Mouse (Mus musculus) spleen, postnatal 36 days (tissue): ENCODE measurements around the gene Kdm4c.
"Not testable (repeated sequence)": the region's sequence is repeated elsewhere in the genome, so short reads cannot be mapped to it uniquely, and the experiment has no call there.

Experiments
- DNase-seq, 2 experiments: peaks; one replicate each; pipeline ENCODE4 v3.0.0; 2022; ENCODE audit warnings: low spot score in 2 of 2, mixed read lengths in 1 of 2

The Kdm4c gene

DNA sequence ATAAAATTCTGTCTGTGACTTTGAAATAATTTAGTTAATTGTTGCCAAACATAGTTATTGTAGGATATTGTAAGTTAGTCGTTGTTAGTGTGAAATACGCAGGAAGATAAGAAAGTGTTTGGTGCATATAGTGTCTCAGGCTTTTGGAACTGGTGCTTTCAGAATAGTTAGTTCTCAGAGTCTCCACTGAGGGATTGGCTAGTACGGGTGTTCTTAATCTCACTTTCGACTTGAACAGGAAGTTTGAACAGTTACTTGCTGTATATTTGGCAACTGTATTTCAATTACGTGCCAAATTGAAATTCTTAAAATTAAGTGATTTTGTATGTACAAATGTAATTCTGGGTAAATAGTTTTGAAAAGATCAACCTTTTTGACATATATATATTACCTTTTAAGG, 68.8 kb downstream of the Kdm4c start:
- no peak for DNase-seq

DNA sequence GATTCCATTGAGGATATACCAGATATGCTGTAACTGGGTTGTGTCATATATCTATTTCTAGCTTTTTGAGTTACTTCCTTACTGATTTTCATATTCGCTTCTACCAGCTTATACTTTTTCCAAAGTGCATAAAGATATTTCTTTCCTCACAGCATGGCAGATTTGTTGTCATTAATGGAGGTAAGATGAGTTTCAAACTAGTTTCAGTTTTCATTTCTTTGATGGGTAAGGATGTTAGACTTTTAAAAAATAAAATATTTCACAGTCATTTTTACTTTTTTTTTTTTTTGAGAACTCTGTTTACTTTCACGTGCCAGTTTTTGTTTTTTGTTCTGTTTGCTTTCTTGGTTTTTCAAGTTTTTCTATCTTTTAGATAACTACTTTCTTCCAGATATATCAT, 70.6 kb downstream of the Kdm4c start:
- DNase-seq: no peak

DNA sequence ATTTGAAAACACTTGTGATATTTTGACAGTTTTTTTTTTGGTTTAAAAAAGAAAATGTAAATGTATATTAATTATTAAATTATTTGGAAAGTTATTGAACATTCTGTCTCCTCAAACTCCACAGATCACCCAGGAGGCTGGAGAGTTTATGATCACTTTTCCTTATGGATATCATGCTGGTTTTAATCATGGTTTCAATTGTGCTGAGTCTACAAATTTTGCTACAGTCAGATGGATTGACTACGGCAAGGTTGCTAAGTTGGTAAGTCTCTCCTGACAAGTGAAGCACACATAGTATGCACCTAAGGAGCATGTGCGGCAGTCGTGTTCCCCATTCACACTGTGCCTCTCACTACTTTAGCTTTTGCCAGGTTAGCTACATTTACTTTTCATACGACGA, 73.1 kb downstream of the Kdm4c start:
- no peak for DNase-seq

DNA sequence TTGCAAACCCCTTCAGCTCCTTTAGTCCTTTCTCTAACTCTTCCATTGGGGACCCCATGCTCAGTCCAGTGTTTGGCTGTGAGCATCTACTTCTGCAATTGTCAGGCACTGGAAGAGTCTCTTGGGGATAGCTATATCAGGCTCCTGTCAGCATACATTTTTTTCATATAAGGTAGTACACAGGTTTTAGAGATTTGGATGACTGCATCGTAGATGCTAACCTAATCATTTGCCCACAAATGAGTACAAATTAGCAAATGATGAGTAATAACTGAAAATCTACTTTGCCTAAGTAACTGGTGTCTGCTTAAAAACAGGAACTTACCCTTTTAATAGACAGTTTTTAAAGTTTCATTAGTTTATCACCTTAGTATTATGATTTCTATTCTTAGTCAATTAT, 77.0 kb downstream of the Kdm4c start:
- no peak for DNase-seq

- DNase-seq: no peak
These were observed 115.2 kb downstream of the Kdm4c start for GRCm38 (mm10) chr4:74357479-74357878.

DNA sequence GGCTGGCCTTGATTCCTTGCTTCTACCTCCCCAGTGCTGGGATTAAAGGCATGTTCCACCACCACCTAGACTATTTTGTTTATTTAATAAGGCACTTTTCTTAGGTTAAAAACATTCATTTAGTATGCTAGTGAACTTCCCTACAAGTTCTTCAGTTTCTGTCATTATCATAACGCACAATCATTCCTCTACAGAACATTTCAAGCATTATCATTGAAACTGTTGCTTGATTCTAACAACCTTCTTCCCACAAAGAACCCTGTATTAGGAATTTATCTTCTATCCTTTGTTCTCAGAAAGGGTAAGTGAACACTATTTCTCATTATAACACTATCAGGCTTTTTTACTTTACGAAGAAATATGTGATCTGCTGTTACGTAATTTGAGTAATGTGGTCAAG, 118.0 kb downstream of the Kdm4c start:
- no peak for DNase-seq

DNA sequence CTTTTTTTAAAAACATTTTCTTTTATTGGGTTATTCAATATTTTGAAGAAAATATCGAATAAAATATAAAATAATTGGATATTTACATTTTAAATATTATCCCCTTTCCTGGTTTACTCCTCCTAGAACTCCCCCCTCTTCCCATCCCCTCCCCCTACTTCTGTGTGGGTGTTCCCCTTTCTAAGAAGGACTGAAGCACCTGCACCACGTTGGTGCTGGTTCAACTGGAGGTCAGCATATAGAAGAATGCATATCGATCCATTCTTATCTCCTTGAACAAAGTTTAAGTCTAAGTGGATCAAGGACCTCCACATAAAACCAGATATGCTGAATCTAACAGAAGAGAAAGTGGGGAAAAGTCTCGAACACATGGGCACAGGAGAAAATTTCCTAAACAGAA, 144.3 kb downstream of the Kdm4c start:
- DNase-seq: no peak

- no peak for DNase-seq
These were observed 150.9 kb downstream of the Kdm4c start for GRCm38 (mm10) chr4:74393162-74393561.

DNA sequence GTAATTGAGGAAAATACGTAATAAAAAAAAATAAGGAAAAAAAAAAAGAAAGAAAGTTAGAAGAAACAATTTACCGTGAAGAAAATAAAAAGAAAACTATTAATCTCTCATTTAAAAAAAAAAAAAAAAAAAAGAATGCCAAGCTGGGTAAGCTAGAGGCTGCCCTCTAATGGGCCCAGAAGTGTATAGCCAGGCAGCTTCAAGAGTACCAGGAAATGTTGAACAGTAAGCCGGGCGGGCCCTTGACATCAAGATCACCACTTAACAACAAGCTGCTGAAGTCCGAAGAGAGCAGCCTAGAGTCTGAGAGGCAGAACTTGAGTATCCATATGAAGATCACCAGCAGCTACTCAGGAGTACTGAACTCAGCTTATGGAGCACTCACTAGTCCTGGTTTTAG, 154.3 kb downstream of the Kdm4c start:
- DNase-seq: no peak

- DNase-seq: not testable (repeated sequence)
These were observed 159.5 kb downstream of the Kdm4c start for GRCm38 (mm10) chr4:74401617-74402313.

DNA sequence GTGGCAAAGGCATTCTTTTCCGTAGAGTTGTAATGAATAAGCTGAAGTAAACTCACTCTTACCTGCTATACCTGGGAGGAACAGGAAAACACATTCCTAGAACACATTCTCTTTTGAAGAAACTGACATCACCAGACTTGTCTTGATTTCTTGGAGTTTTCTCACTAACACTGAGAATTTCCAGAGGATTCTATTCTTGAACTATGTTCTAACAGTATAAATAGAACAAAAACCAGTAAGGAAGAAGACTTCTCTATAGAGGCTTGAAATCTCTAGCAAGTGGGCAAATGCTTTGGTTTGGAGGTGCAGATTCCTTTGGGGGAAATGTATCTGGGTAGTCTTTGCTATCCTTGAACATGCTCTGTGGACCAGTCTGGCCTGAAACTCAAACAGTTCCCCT, 166.4 kb downstream of the Kdm4c start:
- DNase-seq: no peak

DNA sequence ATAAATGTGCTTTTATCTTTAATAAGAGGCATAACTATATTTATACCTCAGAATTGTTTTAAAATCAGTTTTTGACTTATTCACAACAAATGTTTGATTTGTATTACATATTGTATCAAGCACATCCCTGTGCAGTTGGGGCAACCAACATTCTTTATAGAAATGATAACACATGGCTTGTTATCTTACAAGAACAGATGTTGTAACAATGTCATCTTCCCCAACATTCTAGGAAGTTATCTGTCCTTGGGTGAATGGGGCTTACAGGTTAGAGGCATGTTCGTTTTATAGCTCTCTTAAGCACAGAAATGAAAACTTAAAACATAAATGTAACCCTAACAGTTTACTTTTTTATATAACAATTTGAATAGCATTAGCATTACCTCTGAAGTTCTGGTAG, 177.5 kb downstream of the Kdm4c start:
- DNase-seq: no peak
